Mouse (Mus musculus) mammary gland, adult 2 months (tissue): ENCODE results near the gene Gm17677. TPM values are rescaled to one million over a fixed set of nuclear protein-coding genes. Genes with fewer than 3 reads are reported as not detected.

Experiments
- polyA plus RNA-seq: library from polyadenylated mRNA; depleted of rRNA; stranded (reverse); fragments of >200 nt; gene quantifications from 2 replicates; pipeline ENCODE4 v1.2.3, GENCODE M21; 2012; ENCODE audit warnings: low replicate concordance; rRNA removed

The Gm17677 gene
- polyA plus RNA-seq, result not detected in 2 replicates

GRCm38 (mm10) chr9:35740749-35741148, at the start of gene Gm17677:
TSS of gene Gm17677 (plus strand) at chr9:35741049.

GRCm38 (mm10) chr9:35778009-35778408, 37.2 kb downstream of the Gm17677 start, which contains the start of gene Gm17727:
TSS of gene Gm17727 (minus strand) at chr9:35778109.

GRCm38 (mm10) chr9:35790001-35790400, 49.2 kb downstream of the Gm17677 start, which contains the start of the genes Gm27235 and D730048I06Rik:
TSS of gene Gm27235 (minus strand) at chr9:35790101.
TSS of gene D730048I06Rik (minus strand) at chr9:35790112.

Other genes starting within 250 kb of the Gm17677 start
- not detected in 2 replicates for gene Gm1113, start 222.8 kb upstream of the Gm17677 start, polyA plus RNA-seq
- gene Ddx25, start 182.5 kb upstream of the Gm17677 start, polyA plus RNA-seq, result 0.05 and 0.07 TPM in 2 replicates
- 1.2 and 3.8 TPM in 2 replicates for gene Pus3, start 182.5 kb upstream of the Gm17677 start, polyA plus RNA-seq
- 0.13 TPM in 1 of 2 replicates, not detected in the other for gene Pate2, start 170.8 kb upstream of the Gm17677 start, polyA plus RNA-seq
- 1.7 and 2.6 TPM in 2 replicates for gene Hyls1, start 170.7 kb upstream of the Gm17677 start, polyA plus RNA-seq
- not detected in 2 replicates for gene Pate4, start 129.1 kb upstream of the Gm17677 start, polyA plus RNA-seq
- gene Pate3, start 92.8 kb upstream of the Gm17677 start, polyA plus RNA-seq, result not detected in 2 replicates
- not detected in 2 replicates for gene Pate1, start 53.7 kb upstream of the Gm17677 start, polyA plus RNA-seq
- not detected in 2 replicates for gene Gm17727, start 37.1 kb downstream of the Gm17677 start, polyA plus RNA-seq
- not detected in 2 replicates for gene Gm27235, start 49.1 kb downstream of the Gm17677 start, polyA plus RNA-seq
- gene D730048I06Rik, start 49.1 kb downstream of the Gm17677 start, polyA plus RNA-seq, result not detected in 2 replicates
- gene 9230110F15Rik, start 103.1 kb downstream of the Gm17677 start, polyA plus RNA-seq, result not detected in 2 replicates
- gene 9230113P08Rik, start 167.4 kb downstream of the Gm17677 start, polyA plus RNA-seq, result not detected in 2 replicates